Mouse (Mus musculus) kidney, embryonic 16.5 days (tissue): ENCODE results near the gene Atp13a4. TPM values are rescaled to one million over a fixed set of nuclear protein-coding genes. Genes with fewer than 3 reads are reported as not detected.

Experiments
- ATAC-seq: fragments of 200-750 bp; cut with Nextera tagmentation; 2 replicates; pipeline ENCODE4 v1.8.0; 2017; ENCODE audit warnings: moderate TSS enrichment; ENCODE audit not compliant: low FRiP score, low TSS enrichment
- H3K27ac ChIP-seq: fragments of 300-500 bp; sonication (generic); 2 replicates; pipeline ENCODE4 v1.5.1; 2014; ENCODE audit warnings: low read length
- H3K27me3 ChIP-seq: fragments of 300-500 bp; sonication (generic); 2 replicates; pipeline ENCODE4 v1.6.1; 2014; ENCODE audit warnings: low read length, control low read depth, mixed read lengths; ENCODE audit not compliant: insufficient read depth
- H3K36me3 ChIP-seq: fragments of 300-500 bp; sonication (generic); 2 replicates; pipeline ENCODE4 v1.6.1; 2014; ENCODE audit warnings: low read length, control low read depth, mixed read lengths; ENCODE audit not compliant: insufficient read depth
- H3K4me1 ChIP-seq: fragments of 300-500 bp; sonication (generic); 2 replicates; pipeline ENCODE4 v1.6.1; 2014; ENCODE audit warnings: low read length, control low read depth, mixed read lengths; ENCODE audit not compliant: insufficient read depth
- H3K4me2 ChIP-seq: fragments of 300-500 bp; sonication (generic); replicated peaks from 2 replicates; pipeline ENCODE4 v1.6.1; 2014; ENCODE audit warnings: low read depth, low read length
- H3K4me3 ChIP-seq: fragments of 300-500 bp; sonication (generic); 2 replicates; pipeline ENCODE4 v1.5.1; 2014; ENCODE audit warnings: mild to moderate bottlenecking, low read length
- H3K9ac ChIP-seq: fragments of 300-500 bp; sonication (generic); replicated peaks from 2 replicates; pipeline ENCODE4 v1.6.1; 2014; ENCODE audit warnings: low read length
- H3K9me3 ChIP-seq: fragments of 300-500 bp; sonication (generic); 2 replicates; pipeline ENCODE4 v1.6.1; 2016; ENCODE audit warnings: low read length, control low read depth
- WGBS: fragments of 180-500 bp; shearing (Covaris S2); extraction: QIAGEN DNeasy Blood & Tissue Kit; methylation state at CpG from one replicate; pipeline ENCODE4 v1.1.7; 2014; 5-methylcytosine and 5-hydroxymethylcytosine counted together
- polyA plus RNA-seq: library from polyadenylated mRNA; unstranded; fragments of >200 nt; fragmentation: Nextera tagmentation; extraction: Ambion mirVana; gene quantifications from 2 replicates; pipeline ENCODE4 v1.2.1, GENCODE M21; 2015

Gene Atp13a4
- polyA plus RNA-seq, 1 experiment from 2014 or later = 4.9 TPM

GRCm38 (mm10) chr16:29441405-29441985 is 103.2 kb downstream of the Atp13a4 start:
- Histone ChIP-seq H3K4me2 (no peak overlapping the region), H3K27me3 (no peaks in the 10 kb centered on the region), H3K4me1 (no peaks in the 10 kb centered on the region), H3K9ac (no peak overlapping the region), H3K27ac (no peak overlapping the region), H3K36me3 (no peaks in the 10 kb centered on the region), H3K4me3 (no peak overlapping the region), H3K9me3 (no peaks in the 10 kb centered on the region)
- WGBS = 75% methylated on average over 9 of the region's 10 CpGs
- no peak for ATAC-seq

GRCm38 (mm10) chr16:29438045-29438444 is 106.6 kb downstream of the Atp13a4 start:
- Histone ChIP-seq H3K36me3 (no peaks in the 10 kb centered on the region), H3K4me3 (no peak overlapping the region), H3K9me3 (no peaks in the 10 kb centered on the region), H3K9ac (no peak overlapping the region), H3K27ac (no peak overlapping the region), H3K4me1 (no peaks in the 10 kb centered on the region), H3K4me2 (no peak overlapping the region), H3K27me3 (no peaks in the 10 kb centered on the region)
- no peak for ATAC-seq
- 69% methylated on average over 5 of the region's 5 CpGs for WGBS

- 44% methylated on average over 6 of the region's 6 CpGs for WGBS
- H3K27me3 ChIP-seq = no peaks in the 10 kb centered on the region
- H3K4me2 ChIP-seq = no peak overlapping the region
- H3K4me1 ChIP-seq = no peaks in the 10 kb centered on the region
- H3K4me3 ChIP-seq = no peak overlapping the region
- H3K9ac ChIP-seq = no peak overlapping the region
- no peaks in the 10 kb centered on the region for H3K9me3 ChIP-seq
- no peaks in the 10 kb centered on the region for H3K36me3 ChIP-seq
- ATAC-seq = no peak
- no peak overlapping the region for H3K27ac ChIP-seq
Observed at GRCm38 (mm10) chr16:29435746-29436145, 108.9 kb downstream of the Atp13a4 start.

GRCm38 (mm10) chr16:29434712-29435111 is 110.0 kb downstream of the Atp13a4 start:
- H3K4me3 ChIP-seq = no peak overlapping the region
- H3K27ac ChIP-seq = no peak overlapping the region
- no peak overlapping the region for H3K4me2 ChIP-seq
- no peaks in the 10 kb centered on the region for H3K4me1 ChIP-seq
- WGBS = 12% methylated on average over 5 of the region's 5 CpGs
- H3K27me3 ChIP-seq = no peaks in the 10 kb centered on the region
- H3K9me3 ChIP-seq = no peaks in the 10 kb centered on the region
- no peaks in the 10 kb centered on the region for H3K36me3 ChIP-seq
- ATAC-seq = peak; percentile 74; the same call in 1 of the 2 replicates
- no peak overlapping the region for H3K9ac ChIP-seq

- H3K4me1 ChIP-seq = no peaks in the 10 kb centered on the region
- WGBS = 82% methylated on average over 6 of the region's 6 CpGs
- H3K4me2 ChIP-seq = no peak overlapping the region
- ATAC-seq = no peak
- no peak overlapping the region for H3K9ac ChIP-seq
- H3K27ac ChIP-seq = no peak overlapping the region
- H3K36me3 ChIP-seq = no peaks in the 10 kb centered on the region
- H3K9me3 ChIP-seq = no peaks in the 10 kb centered on the region
- H3K27me3 ChIP-seq = no peaks in the 10 kb centered on the region
- H3K4me3 ChIP-seq = no peak overlapping the region
Observed at GRCm38 (mm10) chr16:29414822-29415221, 129.8 kb downstream of the Atp13a4 start.

- no peaks in the 10 kb centered on the region for H3K27me3 ChIP-seq
- ATAC-seq = no peak
- H3K27ac ChIP-seq = no peak overlapping the region
- 94% methylated on average over 10 of the region's 10 CpGs for WGBS
- H3K4me1 ChIP-seq = no peaks in the 10 kb centered on the region
- no peak overlapping the region for H3K4me2 ChIP-seq
- H3K36me3 ChIP-seq = no peaks in the 10 kb centered on the region
- H3K4me3 ChIP-seq = no peak overlapping the region
- no peaks in the 10 kb centered on the region for H3K9me3 ChIP-seq
- no peak overlapping the region for H3K9ac ChIP-seq
Observed at GRCm38 (mm10) chr16:29407319-29407718, 137.3 kb downstream of the Atp13a4 start.

- WGBS = 88% methylated on average over 2 of the region's 2 CpGs
- Histone ChIP-seq H3K27me3 (no peaks in the 10 kb centered on the region), H3K27ac (no peak overlapping the region), H3K4me2 (no peak overlapping the region), H3K4me1 (no peaks in the 10 kb centered on the region), H3K4me3 (no peak overlapping the region), H3K9me3 (no peaks in the 10 kb centered on the region), H3K9ac (no peak overlapping the region), H3K36me3 (no peaks in the 10 kb centered on the region)
- ATAC-seq = no peak
Observed at GRCm38 (mm10) chr16:29399079-29399478, 145.6 kb downstream of the Atp13a4 start.

GRCm38 (mm10) chr16:29384781-29385180 is 159.9 kb downstream of the Atp13a4 start:
- H3K27ac ChIP-seq = no peak overlapping the region
- no peak overlapping the region for H3K4me3 ChIP-seq
- H3K9ac ChIP-seq = no peak overlapping the region
- no peaks in the 10 kb centered on the region for H3K9me3 ChIP-seq
- no peak overlapping the region for H3K4me2 ChIP-seq
- no peaks in the 10 kb centered on the region for H3K4me1 ChIP-seq
- ATAC-seq = no peak
- no peaks in the 10 kb centered on the region for H3K27me3 ChIP-seq
- no peaks in the 10 kb centered on the region for H3K36me3 ChIP-seq
- whole genome bisulfite sequencing = 90% methylated on average over 4 of the region's 4 CpGs

- H3K27me3 ChIP-seq = no peaks in the 10 kb centered on the region
- H3K9ac ChIP-seq = no peak within 1 kb of the TSS
- H3K27ac ChIP-seq = no peak within 1 kb of the TSS
- ATAC-seq = no peak
- 50% methylated on average over 4 of the region's 4 CpGs for WGBS
- H3K36me3 ChIP-seq = no peaks in the 10 kb centered on the region
- H3K4me3 ChIP-seq = no peak within 1 kb of the TSS
- no peaks in the 10 kb centered on the region for H3K4me1 ChIP-seq
- H3K9me3 ChIP-seq = no peaks in the 10 kb centered on the region
- H3K4me2 ChIP-seq = no peak within 1 kb of the TSS
Observed at GRCm38 (mm10) chr16:29378458-29378857, 166.2 kb downstream of the Atp13a4 start, which contains the start of gene Atp13a5. Atp13a5 (minus strand) TSS chr16:29378732.

GRCm38 (mm10) chr16:29374636-29375035 is 170.0 kb downstream of the Atp13a4 start:
- no peak overlapping the region for H3K27ac ChIP-seq
- no peaks in the 10 kb centered on the region for H3K9me3 ChIP-seq
- no peaks in the 10 kb centered on the region for H3K4me1 ChIP-seq
- no peaks in the 10 kb centered on the region for H3K36me3 ChIP-seq
- H3K4me3 ChIP-seq = no peak overlapping the region
- H3K9ac ChIP-seq = no peak overlapping the region
- no peak overlapping the region for H3K4me2 ChIP-seq
- WGBS = 75% methylated on average over 8 of the region's 8 CpGs
- ATAC-seq = no peak
- no peaks in the 10 kb centered on the region for H3K27me3 ChIP-seq
